Mouse (Mus musculus): ENCODE measurements around the gene Six4. TPM values are rescaled to one million over a fixed set of nuclear protein-coding genes. Genes with fewer than 3 reads are reported as not detected.
A peak's percentile ranks its signal among the peaks of the same experiment; 100 is the strongest.

Six4 gene
- polyA plus RNA-seq, 1 experiment from 2014 or later, result 1.3 TPM

GRCm38 (mm10) chr12:73060805-73061410 lies 52.3 kb downstream of the Six4 start:
- Histone ChIP-seq H3K4me3 (ENCODE audit: low read length) (no peak overlapping the region), H3K9ac (ENCODE audit: low read length) (no peak overlapping the region), H3K4me2 (ENCODE audit: low read depth, low read length) (no peak overlapping the region), H3K36me3 (ENCODE audit: control insufficient read depth, insufficient read depth) (no peaks in the 10 kb centered on the region), H3K9me3 (replicated peaks; ENCODE audit: control insufficient read depth, low read length) (no peaks in the 10 kb centered on the region), H3K27ac (ENCODE audit: low read length) (no peak overlapping the region), H3K27me3 (ENCODE audit: control insufficient read depth, insufficient read depth, low read length) (peaks cover 9% of the 10 kb centered on the region; the same call in 1 of the 2 replicates), H3K4me1 (ENCODE audit: control insufficient read depth, insufficient read depth, low read length) (no peaks in the 10 kb centered on the region)
- no peak for ATAC-seq (replicated peaks; ENCODE audit: extremely low read depth, insufficient read depth, low FRiP score)
- 52% methylated on average over 9 of the region's 9 CpGs for WGBS

DNA sequence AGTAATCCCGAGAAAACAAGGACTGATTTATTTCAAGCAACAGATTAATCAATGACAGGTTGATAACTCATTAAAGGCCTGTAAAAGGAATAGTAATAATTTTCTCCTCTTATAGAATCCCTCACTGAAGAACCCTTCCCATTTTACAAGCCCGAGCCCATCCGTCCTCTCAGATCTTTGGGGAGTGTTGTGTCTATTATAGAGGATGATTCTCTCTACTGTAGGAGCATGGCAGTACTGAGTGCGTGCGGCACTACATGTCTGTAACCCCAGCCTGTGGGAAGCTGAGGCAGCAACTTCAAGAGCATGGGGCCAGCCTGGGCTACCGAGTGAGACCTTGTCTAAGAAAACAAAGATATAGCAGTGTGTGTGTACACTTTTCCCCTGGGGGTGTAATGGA lies 55.8 kb downstream of the Six4 start:
- no peak for ATAC-seq (replicated peaks; ENCODE audit: extremely low read depth, insufficient read depth, low FRiP score)
- H3K4me1 ChIP-seq (ENCODE audit: control insufficient read depth, insufficient read depth, low read length), result peaks cover 13% of the 10 kb centered on the region
- 86% methylated on average over 6 of the region's 6 CpGs for WGBS
- no peak overlapping the region for H3K9ac ChIP-seq (ENCODE audit: low read length)
- H3K27me3 ChIP-seq (ENCODE audit: control insufficient read depth, insufficient read depth, low read length), result peaks cover 26% of the 10 kb centered on the region
- no peaks in the 10 kb centered on the region for H3K36me3 ChIP-seq (ENCODE audit: control insufficient read depth, insufficient read depth)
- no peak overlapping the region for H3K27ac ChIP-seq (ENCODE audit: low read length)
- H3K4me2 ChIP-seq (ENCODE audit: low read depth, low read length), result no peak overlapping the region
- H3K9me3 ChIP-seq (replicated peaks; ENCODE audit: control insufficient read depth, low read length), result no peaks in the 10 kb centered on the region
- no peak overlapping the region for H3K4me3 ChIP-seq (ENCODE audit: low read length)

- no peak overlapping the region for H3K4me2 ChIP-seq (ENCODE audit: low read depth, low read length)
- H3K4me3 ChIP-seq (ENCODE audit: low read length), result no peak overlapping the region
- peaks cover 14% of the 10 kb centered on the region for H3K4me1 ChIP-seq (ENCODE audit: control insufficient read depth, insufficient read depth, low read length)
- no peak for ATAC-seq (replicated peaks; ENCODE audit: extremely low read depth, insufficient read depth, low FRiP score)
- peaks cover 42% of the 10 kb centered on the region for H3K27me3 ChIP-seq (ENCODE audit: control insufficient read depth, insufficient read depth, low read length)
- no peaks in the 10 kb centered on the region for H3K9me3 ChIP-seq (replicated peaks; ENCODE audit: control insufficient read depth, low read length)
- no peak overlapping the region for H3K27ac ChIP-seq (ENCODE audit: low read length)
- no peak overlapping the region for H3K9ac ChIP-seq (ENCODE audit: low read length)
- 33% methylated on average over 5 of the region's 5 CpGs for WGBS
- no peaks in the 10 kb centered on the region for H3K36me3 ChIP-seq (ENCODE audit: control insufficient read depth, insufficient read depth)
Observed at GRCm38 (mm10) chr12:73055451-73055850, 57.8 kb downstream of the Six4 start.

DNA sequence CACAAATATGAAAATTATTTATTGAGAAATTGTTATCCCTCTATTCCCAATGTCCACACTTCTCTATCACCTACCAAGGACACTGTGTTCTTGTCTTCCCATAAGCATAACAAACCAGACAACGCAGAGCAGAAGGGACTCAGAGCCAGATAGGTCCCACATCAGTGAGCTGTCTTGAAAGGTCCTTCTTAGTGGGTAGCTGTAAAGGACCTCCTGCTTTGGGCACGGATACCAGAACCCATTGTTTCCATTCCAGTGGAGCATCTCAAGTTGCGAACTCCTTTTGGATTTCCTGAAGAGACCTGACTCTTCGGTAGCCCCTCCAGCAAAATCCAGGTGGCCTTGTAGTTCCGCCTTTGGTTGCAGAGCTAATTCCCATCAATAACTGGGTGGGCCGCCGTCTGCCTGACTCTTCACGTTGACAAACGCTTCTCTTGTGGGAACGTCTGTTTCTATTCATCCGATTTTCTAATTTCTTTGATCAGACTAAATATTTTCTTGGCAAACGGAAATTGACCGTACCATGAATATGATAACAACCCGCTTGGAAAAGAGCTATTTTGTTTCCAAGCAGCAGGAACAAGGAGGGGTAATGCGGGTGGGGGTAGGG lies 58.6 kb downstream of the Six4 start:
- no peaks in the 10 kb centered on the region for H3K36me3 ChIP-seq (ENCODE audit: control insufficient read depth, insufficient read depth)
- 35% methylated on average over 15 of the region's 15 CpGs for WGBS
- no peak overlapping the region for H3K27ac ChIP-seq (ENCODE audit: low read length)
- peak overlapping the region; percentile 98 for H3K4me2 ChIP-seq (ENCODE audit: low read depth, low read length)
- no peak overlapping the region; the same call in 1 of the 2 replicates for H3K9ac ChIP-seq (ENCODE audit: low read length)
- no peak for ATAC-seq (replicated peaks; ENCODE audit: extremely low read depth, insufficient read depth, low FRiP score)
- H3K9me3 ChIP-seq (replicated peaks; ENCODE audit: control insufficient read depth, low read length), result no peaks in the 10 kb centered on the region
- H3K4me3 ChIP-seq (ENCODE audit: low read length), result peak overlapping the region; percentile 82
- peaks cover 14% of the 10 kb centered on the region for H3K4me1 ChIP-seq (ENCODE audit: control insufficient read depth, insufficient read depth, low read length)
- H3K27me3 ChIP-seq (ENCODE audit: control insufficient read depth, insufficient read depth, low read length), result peaks cover 50% of the 10 kb centered on the region

- Histone ChIP-seq H3K27me3 (ENCODE audit: control insufficient read depth, insufficient read depth, low read length) (peaks cover 59% of the 10 kb centered on the region), H3K9ac (ENCODE audit: low read length) (peak within 1 kb of the TSS; percentile 80), H3K4me3 (ENCODE audit: low read length) (peak within 1 kb of the TSS; percentile 82), H3K4me2 (ENCODE audit: low read depth, low read length) (peak within 1 kb of the TSS; percentile 98), H3K27ac (ENCODE audit: low read length) (peak within 1 kb of the TSS; percentile 14; the same call in 1 of the 2 replicates), H3K9me3 (replicated peaks; ENCODE audit: control insufficient read depth, low read length) (no peaks in the 10 kb centered on the region), H3K36me3 (ENCODE audit: control insufficient read depth, insufficient read depth) (no peaks in the 10 kb centered on the region), H3K4me1 (ENCODE audit: control insufficient read depth, insufficient read depth, low read length) (peaks cover 14% of the 10 kb centered on the region)
- peak; percentile 91 for ATAC-seq (replicated peaks; ENCODE audit: extremely low read depth, insufficient read depth, low FRiP score)
- WGBS, result under 1% methylated on average over 42 of the region's 42 CpGs
Observed at GRCm38 (mm10) chr12:73053668-73054241, 59.5 kb downstream of the Six4 start, which contains the start of gene Six1. Six1 (minus strand) TSS chr12:73053887.

DNA sequence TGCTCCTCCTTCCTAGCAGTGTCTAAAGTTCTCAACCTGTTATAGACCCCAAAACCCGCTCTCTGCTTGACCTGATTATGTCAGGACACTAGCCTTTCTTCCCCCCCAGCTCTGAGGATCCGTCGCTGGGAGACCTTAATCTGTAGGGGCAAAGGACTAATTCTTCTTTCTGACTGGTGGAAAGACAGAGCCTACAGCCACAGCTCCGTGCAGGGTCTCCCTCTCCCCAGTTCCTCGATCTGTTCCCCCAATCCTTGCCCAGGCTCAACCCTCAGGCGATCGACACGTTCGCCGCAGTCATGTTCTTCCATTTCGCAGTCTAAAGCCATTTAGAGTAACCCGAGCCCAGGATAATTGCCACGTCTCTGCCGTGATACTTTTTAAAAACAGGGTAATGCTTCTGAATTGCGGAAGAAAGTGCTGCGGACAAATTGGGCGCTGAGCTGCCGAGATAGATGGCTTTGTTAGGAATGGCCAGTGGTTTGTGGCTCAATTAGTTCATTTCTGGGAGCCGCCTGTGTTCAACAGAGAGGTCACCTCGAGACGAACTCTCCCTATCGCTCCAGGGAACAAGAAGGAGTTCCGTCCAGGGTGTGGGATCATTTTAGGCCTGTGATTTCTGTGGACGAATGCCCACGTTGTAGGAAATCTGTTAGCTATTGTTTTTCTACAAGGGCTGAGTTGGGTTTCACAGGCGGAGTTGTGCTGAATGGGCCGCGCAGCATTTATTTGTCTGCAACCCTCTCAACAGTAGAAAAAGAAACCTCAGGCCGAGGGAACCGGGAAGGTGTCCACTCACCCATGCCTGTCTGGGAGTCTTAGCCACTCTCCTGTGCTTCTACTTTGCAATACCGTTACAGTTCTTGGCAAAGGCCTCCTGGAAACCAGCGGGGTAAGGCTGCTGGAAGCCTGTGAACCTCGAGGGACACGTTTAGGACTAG lies 60.3 kb downstream of the Six4 start:
- H3K27ac ChIP-seq (ENCODE audit: low read length), result no peak overlapping the region; the same call in 1 of the 2 replicates
- no peaks in the 10 kb centered on the region for H3K36me3 ChIP-seq (ENCODE audit: control insufficient read depth, insufficient read depth)
- H3K4me2 ChIP-seq (ENCODE audit: low read depth, low read length), result peak overlapping the region; percentile 98
- peak overlapping the region; percentile 82 for H3K4me3 ChIP-seq (ENCODE audit: low read length)
- ATAC-seq (replicated peaks; ENCODE audit: extremely low read depth, insufficient read depth, low FRiP score), result peak; percentile 17; the same call in 1 of the 2 replicates
- H3K9me3 ChIP-seq (replicated peaks; ENCODE audit: control insufficient read depth, low read length), result no peaks in the 10 kb centered on the region
- H3K4me1 ChIP-seq (ENCODE audit: control insufficient read depth, insufficient read depth, low read length), result peaks cover 14% of the 10 kb centered on the region
- peak overlapping the region; percentile 15 for H3K9ac ChIP-seq (ENCODE audit: low read length)
- H3K27me3 ChIP-seq (ENCODE audit: control insufficient read depth, insufficient read depth, low read length), result peaks cover 67% of the 10 kb centered on the region
- WGBS, result 16% methylated on average over 34 of the region's 34 CpGs

DNA sequence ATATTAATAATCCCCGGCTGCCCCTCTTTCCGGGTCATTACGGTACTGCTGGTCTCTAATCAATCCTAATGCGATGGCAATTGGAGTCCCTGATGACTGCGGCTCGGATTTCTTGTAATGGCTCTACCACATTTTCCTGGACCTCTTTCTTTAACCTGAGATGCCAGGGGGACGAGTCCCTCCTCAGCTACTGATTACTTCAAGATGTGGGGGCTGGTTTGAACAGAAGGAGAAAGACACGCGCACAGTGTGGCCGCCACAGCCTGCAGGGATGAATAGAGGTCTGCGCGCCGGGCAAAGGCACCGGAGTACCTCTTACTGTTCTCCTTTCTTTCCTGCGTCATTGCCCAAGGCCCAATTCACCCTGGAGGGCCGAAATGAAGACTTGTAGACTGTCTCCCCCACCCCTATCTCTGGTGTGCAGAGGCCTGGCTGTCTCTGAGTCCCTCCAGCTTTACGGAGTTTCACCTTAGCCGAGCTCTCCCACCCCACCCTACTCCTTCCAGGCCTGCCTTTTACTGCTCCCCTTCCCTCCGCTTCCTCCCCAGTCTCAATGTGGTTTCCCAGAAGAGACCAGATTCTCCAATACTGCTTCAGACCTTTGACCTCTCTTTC lies 61.1 kb downstream of the Six4 start:
- ATAC-seq (replicated peaks; ENCODE audit: extremely low read depth, insufficient read depth, low FRiP score), result no peak
- Histone ChIP-seq H3K4me3 (ENCODE audit: low read length) (peak overlapping the region; percentile 82; the same call in 1 of the 2 replicates), H3K9me3 (replicated peaks; ENCODE audit: control insufficient read depth, low read length) (no peaks in the 10 kb centered on the region), H3K27ac (ENCODE audit: low read length) (no peak overlapping the region; the same call in 1 of the 2 replicates), H3K36me3 (ENCODE audit: control insufficient read depth, insufficient read depth) (no peaks in the 10 kb centered on the region), H3K9ac (ENCODE audit: low read length) (no peak overlapping the region; the same call in 1 of the 2 replicates), H3K4me2 (ENCODE audit: low read depth, low read length) (no peak overlapping the region), H3K27me3 (ENCODE audit: control insufficient read depth, insufficient read depth, low read length) (peaks cover 74% of the 10 kb centered on the region), H3K4me1 (ENCODE audit: control insufficient read depth, insufficient read depth, low read length) (peaks cover 14% of the 10 kb centered on the region)
- WGBS, result 11% methylated on average over 19 of the region's 19 CpGs

DNA sequence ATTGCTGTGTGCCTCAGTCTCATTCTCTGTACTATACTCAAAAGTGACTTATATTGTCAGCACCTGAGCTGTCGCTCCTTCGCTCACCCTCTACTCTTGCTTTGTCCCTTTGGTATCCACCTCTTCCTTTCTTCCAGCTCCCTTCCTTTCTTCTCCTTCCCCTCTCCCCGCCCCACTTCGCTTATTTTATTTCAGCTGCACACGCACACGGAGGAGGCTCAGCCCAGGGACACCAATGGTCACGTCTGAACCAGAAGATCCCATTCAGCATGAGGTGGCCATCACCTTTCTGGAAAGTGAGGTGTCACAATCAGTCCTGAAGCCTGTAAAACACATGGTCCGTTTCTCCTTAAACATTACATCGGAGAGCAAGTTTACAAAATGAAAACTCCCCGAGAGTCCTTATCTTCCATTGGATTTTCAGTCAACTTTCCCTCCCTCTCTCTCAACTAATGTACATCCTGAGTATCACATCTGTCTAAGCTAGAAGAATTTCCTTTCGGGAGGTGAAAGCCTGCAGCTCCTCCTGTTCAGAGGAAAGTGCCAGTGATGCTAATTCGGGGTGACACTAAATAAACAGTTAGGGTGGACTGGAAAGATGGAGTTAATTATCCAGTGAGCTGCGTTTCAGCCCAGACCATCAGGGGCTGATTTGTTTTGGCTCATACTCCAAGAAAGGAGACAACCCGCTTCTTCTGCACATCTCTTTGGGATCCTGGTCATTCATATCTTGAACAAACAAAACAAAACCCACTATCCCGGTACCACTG lies 62.3 kb downstream of the Six4 start:
- no peak overlapping the region for H3K27ac ChIP-seq (ENCODE audit: low read length)
- 3% methylated on average over 15 of the region's 15 CpGs for whole genome bisulfite sequencing
- peaks cover 78% of the 10 kb centered on the region for H3K27me3 ChIP-seq (ENCODE audit: control insufficient read depth, insufficient read depth, low read length)
- H3K4me3 ChIP-seq (ENCODE audit: low read length), result no peak overlapping the region
- H3K9ac ChIP-seq (ENCODE audit: low read length), result no peak overlapping the region
- no peaks in the 10 kb centered on the region for H3K9me3 ChIP-seq (replicated peaks; ENCODE audit: control insufficient read depth, low read length)
- ATAC-seq (replicated peaks; ENCODE audit: extremely low read depth, insufficient read depth, low FRiP score), result no peak
- H3K4me2 ChIP-seq (ENCODE audit: low read depth, low read length), result no peak overlapping the region
- peaks cover 21% of the 10 kb centered on the region for H3K4me1 ChIP-seq (ENCODE audit: control insufficient read depth, insufficient read depth, low read length)
- H3K36me3 ChIP-seq (ENCODE audit: control insufficient read depth, insufficient read depth), result no peaks in the 10 kb centered on the region
